Mouse (Mus musculus) mouse trophoblast stem cell (cell line): ENCODE data around the gene Cd47.

Experiments used
- in situ Hi-C, 2 experiments: fragments of 300-500 bp; cut with MseI, MboI; formaldehyde crosslinking; loops; 2 replicates in 1 of 2; 3 replicates in 1 of 2; pipeline ENCODE4 v1.15.1; 2025

Gene Cd47

DNA sequence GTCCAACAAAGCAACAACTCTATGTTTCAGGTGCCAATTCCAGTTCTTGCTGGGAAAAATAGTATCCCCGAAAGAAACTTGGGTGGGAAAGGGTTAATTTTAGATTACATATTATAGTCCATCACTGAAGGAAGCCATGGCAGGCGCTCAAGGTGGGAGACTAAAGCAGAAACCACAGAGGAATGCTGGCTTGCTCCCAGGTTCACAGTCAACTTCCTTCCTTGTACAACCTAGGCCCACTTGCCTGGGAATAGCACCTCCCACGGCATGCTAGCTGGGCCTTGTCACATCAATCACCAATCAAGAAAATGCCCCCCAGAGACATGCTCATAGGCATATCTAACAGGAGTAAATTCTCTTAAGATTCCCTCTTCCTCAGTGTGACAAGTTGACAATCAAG is 32.0 kb downstream of the Cd47 start:
- in situ Hi-C loops, result no loop called here

DNA sequence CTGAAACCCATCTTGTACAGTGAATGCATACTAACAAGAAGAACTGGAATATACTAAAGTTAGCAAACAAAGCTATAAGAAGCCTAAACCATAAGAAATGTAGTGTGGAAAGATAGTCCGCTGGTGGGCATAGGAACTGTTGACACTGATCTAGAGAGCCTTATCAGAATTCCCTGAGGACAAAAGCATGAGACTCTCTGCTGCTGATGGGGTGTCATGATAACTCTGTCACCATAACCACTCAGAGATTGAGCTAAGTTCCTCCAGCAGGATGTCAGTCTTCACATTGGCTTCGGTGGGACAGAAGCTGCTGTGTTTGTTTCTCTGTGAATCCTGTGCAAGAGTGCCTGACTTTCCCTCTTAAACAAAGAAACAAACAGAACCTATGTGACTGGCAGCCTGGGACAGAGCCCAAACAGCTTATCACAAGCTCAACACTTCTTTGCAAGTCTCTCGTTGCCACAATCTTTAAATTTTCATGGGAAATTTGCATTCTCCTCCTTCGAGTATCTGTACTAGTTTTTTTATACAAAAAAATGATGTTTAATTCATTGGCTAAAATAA is 33.9 kb downstream of the Cd47 start:
- in situ Hi-C loops, result no loop called here

DNA sequence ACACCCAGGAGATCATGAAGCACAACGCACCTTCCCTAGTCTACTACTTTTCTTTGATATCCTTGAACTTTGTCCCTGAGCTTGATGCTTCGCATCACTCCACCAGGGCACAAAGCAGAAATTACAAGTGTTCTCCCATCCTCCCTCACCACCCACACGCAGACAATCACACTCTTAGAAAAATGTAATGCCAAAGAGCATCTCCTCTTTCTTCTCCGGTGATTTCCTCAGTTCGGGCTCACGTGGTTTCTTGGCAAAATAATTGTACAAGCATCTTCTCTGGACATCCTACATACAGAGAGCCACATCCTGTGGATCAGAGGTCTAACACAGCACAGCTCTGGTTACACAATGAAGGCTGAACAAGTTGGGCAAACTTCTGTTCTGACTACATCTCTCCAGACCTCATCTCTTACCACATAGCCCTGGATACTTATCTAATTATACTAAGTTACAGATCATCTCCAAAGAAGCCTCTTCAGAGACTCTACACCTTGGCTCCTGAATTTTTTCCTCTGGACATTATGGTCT is 36.4 kb downstream of the Cd47 start:
- in situ Hi-C loops, result no loop called here

DNA sequence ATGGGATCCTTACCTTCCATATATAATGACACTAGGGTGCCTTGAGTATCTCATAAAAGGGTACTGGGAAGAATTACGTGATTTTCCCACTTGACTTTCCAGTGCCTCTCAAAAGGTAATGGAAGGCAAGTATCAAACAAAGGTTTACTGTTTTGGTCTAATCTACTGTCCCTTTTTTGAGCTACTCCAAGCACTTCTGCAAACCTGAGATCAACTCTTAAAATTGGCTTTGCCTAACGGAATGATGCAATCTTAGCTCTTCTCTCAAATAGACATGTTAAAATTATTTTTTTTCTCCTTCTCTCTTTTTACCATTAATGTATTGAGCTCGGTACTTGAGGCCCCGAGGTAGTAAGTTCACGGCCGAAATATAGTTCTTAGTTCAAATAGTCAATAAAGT is 38.6 kb downstream of the Cd47 start:
- in situ Hi-C loops, result no loop called here

DNA sequence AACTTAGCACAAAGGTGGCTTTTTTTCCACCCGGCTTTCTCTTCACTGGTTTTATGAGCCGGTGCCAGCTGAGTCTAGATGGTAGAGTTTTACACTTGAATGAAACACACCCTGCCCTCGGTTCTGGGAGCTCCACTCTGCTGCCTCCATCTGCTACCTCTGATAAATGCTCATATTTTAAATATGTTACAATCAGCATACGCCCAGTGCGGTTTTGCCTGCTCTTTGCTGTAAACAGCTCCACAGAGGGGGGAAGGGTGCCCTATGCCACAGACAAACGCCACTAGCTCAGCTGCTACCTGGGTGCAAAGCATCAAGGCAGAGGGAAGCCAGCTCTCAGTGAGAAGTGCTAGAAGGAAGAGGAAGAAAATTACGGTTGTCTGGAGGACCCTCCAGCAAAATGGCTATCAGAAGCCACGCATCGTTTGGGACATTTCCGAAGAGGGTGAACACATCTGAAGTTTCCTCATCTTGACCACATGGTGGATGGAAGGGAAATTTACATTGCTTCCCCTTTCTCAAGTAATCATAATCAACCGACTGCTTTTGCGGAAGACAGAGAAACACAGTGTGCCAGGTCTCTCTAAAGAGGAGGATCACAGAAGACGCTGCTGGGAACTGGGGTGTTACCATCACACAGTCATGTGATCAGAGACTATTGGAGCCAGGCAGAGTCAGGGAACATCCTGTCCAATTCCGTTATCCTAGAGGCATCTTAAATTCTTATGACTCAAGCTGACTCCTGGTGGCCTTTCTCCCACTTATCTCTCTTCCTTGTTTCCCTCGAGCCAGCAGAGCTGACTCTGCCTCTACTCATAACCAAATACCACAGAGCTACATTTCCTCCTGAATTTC is 39.6 kb downstream of the Cd47 start:
- in situ Hi-C loops, result no loop called here

DNA sequence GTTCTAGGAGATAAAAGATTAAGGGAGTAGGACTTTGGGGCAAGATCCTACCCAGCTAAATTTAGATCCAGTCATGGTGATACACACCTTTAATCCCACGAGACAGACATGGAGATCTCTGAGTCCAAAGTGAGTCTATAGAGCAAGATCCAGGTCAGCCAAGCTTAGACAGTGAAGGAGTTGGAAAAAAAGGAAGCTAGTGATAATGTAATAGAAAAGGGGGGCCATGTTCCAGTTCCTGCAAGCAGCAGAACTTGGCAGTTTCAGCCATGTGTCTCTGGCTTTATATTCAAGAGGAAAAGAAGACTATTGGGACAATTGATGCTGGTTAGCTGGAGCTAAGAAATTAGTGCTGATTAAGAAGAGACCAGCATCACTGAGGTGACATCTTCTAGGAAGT is 43.4 kb downstream of the Cd47 start:
- in situ Hi-C loops, result no loop called here

DNA sequence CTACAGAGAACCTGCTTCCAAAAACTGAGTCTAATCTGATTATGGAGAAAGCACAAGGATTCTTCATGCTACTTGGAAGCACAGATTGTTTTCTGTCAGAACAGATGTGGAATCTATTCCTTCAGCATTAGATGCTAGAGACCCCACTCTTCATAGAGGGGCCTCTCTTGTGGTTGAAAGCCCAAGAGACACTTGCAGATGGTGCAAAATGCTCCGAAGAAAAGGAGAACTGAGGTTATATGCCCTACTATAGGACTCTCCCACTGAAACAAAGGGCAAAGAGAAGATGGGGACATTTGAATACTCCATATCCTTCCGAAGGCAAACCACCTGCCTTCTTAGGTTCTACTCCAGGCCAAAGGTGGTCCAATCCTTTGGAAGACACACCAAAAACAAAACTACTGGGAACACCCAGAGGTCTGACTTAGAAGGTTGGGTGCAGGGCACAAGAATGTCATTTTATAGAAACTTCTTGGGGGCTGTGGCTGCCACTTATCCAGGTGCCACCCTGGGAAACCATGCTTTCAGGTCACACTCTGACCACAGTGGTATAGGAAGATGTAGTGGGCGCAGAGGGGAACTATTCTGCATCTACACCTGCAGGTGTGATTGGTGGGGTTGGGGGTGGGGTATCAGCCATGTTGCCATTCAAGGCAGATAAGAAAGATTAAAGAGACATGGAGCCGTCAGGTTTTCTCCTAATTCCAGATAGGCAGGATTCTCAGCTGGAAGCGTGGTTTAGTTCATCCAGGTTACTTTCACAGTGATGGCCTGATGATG is 47.1 kb downstream of the Cd47 start:
- in situ Hi-C loops, result no loop called here

DNA sequence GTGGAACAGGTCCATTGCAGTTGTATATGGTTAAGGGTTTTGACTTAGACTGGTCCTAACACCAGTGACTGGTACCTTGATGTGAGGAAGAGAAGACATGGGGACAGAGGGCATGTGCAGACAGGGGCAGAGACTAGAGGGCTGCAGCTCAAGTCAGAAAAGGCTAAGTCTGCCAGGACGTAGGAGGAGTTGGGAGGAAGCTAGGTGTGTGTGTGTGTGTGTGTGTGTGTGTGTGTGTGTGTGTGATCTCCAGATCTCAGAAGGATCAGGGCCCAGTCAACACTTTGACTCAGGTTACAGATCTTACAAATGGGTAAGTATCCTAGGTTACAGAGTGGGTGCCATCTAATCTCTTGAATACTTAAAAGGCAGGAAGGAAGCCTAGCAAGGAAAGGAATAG is 48.3 kb downstream of the Cd47 start:
- in situ Hi-C loops, result no loop called here

DNA sequence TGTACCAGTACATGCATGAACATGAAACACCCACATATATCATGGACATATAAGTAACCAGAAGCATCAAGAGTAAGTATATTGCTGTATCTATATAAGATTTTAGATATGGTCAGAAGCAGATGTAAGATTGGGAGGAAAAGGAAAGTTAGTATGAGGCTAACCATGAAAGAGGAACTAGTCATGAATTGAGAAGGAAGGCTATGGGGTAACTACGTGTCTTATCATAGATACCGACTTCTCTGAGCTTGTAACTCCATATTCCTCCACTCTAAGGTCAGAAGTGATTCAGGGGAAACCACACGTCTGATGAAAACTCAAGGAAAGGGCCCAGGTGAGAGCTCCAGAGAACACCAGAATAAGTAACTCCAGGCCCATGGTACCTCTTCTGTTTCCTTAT is 52.6 kb downstream of the Cd47 start:
- in situ Hi-C loops, result no loop called here

DNA sequence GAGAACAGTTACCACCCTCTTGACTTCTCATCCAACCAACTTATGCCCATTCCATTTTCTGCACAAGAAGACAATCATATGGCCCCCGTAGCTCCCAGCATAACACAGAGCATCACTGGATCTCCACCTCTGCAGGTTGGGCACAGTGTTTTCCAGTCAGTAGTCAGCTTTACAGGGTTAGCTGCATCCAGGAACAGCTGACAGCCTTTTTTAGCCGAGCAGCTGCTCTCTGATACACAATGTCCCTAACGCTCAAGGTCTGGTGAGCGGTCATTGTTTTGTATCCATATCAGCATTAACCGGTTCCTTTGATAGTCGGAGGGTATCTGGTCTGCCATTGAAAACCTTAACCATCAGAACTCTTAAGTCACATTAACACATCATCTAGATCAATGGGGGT is 53.3 kb downstream of the Cd47 start:
- in situ Hi-C loops, result no loop called here

DNA sequence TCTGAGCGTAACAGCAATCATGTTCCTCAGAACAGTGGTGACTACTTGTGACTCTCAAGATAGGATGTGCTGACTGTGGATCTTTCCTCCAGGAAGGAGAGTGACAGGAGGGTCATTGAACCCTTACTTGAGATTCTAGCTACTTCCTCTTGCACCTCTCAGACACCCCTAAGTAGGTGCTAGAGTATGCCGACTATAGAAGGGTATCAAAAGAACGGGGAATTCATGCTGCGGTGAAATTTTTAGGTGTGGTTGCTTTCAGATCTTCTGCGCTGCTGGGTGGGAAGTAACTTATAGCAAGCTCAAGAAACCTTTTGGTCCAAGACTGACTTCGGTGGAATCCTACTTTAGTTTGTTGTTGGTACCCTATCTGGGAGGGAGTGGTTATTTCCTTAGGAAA is 53.9 kb downstream of the Cd47 start:
- in situ Hi-C loops, result no loop called here

DNA sequence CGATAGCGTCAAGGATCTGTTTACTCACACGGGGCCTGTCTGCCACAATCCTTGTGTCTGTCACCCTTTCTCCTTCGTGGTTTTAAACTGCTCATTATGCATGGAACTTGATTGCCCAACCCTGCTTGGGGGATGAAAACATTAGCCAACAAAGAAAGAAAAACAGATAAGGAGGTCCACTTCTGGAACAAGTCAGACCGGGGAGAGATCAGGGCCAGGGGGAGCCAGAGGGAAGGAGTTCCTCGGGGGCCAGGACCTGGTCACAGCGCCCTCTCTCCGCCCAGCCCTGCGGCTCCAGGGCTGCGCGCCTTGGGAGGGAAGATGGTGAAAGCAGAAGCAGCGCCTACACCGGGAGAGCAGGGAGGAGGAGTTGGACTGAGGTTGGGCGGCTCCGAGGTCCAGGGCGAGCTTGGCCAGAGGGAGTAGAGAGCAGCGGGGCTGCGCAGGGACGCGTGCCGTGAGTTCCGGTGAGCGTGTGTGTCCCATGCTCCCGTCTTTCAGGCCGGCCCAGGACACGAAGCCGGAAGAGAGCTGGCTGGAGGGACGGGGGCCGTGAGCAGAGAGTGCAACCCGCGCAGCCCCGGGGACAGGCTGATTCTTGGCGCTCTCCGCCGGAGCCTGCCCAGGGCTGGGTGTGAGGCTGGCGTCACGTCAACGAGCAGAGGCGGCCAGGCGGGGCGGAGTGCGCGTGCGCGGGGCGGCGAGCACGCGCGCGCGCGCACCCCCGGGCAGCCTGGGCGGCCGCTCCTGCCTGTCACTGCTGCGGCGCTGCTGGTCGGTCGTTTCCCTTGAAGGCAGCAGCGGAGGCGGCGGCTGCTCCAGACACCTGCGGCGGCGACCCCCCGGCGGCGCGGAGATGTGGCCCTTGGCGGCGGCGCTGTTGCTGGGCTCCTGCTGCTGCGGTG is 54.9 kb downstream of the Cd47 start:
- in situ Hi-C loops, result no loop called here

DNA sequence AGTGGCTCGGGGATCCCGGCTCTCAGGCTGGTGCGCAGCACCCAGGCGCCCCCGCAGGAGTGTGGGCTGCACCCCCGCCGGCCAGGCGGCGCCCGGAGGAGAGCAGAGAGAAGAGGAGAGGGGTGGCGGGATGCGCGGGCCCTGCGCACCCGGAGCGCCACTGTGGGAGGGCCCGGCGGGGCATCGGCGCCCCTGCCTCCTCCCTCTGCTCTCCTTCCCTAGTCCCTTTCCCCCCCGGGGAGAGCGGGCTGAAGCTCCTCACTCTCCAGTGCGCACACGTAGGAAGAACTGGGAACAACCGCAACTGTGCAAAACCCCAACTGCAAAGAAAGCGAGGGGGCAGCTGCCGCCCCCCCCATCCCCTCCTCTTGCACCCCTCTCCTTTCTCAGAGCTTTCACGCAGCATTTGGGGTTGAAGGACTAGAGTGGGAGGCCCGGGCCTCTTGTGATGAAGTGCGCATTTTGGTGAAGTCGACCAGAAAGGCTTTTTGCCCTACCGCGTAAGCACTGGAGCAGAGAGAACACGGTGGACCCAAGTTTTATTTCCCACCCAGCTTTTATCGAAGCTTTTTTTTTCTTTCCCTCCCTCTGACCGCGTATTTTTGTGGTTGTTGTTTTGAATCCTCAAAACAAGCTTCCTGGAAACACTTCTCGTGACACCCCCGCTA is 55.6 kb downstream of the Cd47 start:
- in situ Hi-C loops, result no loop called here

DNA sequence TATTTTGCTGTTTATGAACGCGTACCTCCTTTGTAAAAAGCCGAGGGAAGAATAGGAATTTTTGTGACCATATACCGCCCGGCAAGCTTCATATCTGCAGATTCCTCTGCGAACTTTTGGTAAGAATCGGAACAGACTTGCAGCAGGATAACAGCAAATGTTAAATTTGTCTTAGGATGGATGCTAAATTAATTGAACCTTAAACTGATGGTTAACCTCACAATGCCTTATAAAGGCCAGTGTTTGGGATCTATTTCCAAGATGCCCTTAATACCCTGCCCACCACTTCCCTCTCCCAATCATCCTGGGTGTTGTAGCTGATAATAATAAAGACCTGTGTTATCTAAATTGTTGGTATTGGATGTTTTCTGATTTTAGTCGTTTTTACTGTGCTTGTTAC is 56.3 kb downstream of the Cd47 start:
- in situ Hi-C loops, result no loop called here

DNA sequence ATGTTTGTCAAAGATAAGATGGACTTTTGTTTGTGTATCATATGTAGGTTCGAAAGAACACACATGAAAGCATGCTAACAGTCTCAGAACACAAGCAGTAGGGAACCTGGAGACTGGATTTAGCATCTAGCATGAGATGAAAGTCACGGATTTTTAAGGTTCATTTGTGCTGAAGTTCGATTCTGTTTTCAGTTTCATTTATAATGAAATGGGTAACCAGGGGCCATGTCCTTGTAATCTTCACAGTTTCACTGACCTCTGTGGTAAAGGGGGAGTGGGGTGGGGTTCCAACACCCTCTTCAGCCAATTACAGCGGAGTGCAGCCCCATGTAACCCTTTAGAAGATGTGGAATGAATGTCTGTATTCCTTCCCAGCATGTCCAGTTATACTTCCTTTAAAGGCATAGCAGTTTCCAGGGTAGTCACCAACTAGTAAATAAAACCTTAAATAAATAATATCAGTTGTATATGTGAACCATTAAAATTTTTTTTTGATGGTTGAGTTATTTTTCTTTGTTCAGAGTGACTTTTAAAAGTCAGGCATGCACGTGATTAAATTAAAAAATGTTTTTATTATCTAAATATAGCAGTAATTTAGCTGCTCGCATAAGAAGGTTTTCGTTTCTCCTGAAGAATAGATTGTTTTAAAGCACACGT is 57.3 kb downstream of the Cd47 start:
- in situ Hi-C loops, result no loop called here

DNA sequence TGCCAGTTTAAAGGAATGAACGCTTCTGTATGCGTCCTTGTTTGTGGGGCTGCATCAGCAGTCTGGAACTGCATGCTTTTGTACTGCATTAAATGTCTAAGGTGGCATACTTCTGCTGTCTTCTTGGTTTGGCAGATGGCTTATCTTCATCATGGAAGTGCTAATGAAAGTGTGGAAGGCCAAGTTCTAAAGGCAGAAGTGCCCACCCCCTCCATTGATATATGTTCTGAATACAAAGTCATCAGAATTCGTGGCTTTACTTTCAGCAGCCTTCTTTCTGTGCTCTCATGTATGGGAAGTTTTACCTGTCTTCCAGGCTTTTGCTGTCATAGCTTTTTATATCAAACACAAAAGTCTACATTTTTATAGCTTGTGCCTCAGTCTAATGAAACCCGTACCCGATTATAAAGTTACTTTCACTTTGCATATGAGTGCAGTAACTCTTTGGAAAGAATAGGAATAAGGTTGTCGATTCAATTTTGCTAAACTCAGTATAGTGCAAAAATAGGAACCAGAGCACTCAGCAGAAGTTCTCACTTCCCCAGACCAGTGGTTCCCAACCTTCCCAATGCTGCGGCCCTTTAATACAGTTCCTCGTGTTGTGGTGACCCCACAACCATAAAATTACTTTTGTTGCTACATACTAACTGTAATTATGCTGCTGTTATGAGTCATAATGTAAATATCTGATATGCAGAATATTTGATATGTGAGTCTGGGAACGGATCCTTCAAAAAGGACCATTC is 58.0 kb downstream of the Cd47 start:
- in situ Hi-C loops, result no loop called here

DNA sequence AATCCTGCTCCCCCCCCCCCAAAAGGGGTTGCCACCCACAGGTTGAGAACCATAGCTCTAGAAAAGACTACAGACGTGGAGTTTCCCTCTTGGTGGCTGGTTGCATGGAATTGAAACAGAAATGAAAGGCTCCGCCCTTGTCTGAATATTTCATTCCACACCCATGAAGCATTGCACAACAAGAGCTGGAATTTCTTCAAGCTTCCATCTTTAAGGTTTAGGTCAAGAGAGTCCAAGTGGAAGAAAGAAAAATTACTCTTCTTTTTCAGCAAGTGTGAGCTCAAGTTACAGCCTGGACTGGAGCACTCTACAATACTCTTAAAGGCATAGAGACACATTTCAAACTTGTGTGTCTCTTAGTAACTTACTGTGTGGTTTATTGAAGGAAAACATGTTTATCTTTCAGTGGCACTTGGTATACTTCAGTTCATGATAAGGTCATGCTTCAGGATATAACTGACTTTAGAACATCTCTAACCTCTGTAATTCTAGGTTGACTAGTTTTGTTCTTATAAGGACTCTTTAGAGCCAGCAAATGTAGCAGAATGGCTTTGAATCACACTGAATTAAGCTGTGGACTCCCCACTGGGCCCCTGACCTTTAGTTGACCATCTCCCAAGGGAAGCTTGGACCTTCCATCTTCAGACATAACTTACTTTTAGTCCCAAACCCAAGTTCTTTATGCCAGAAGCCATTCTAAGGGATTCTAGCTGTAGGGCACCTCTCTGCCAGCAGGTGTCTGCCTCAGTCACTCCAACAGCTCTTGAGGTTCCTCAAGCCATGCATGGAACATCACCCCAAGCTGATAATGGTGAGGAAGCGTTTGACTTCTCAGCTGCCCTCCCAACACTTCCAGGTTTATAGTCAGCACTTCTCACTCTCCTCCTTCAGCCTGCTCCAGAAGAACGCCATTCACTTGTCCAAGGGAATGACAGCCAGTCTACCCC is 58.8 kb downstream of the Cd47 start:
- in situ Hi-C loops, result no loop called here

DNA sequence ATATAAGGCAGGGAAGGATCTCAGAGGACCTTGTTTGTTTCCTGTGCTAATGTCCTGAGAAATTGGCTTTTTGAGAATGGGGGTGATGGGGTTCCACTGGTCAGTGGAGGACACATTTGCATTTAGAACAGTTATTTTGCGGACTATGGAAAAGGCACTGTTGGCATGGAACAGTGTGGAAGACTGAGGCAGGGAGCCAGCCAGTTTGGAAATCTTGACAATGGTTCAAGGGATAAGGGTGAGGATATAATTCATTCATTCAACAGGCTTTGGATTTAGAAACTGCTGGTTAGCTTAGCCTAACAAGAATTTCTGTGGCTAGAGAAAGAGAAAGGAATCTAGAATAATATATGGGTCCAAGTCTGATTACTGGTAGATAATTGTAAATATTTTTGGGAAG is 61.7 kb downstream of the Cd47 start:
- in situ Hi-C loops, result no loop called here

DNA sequence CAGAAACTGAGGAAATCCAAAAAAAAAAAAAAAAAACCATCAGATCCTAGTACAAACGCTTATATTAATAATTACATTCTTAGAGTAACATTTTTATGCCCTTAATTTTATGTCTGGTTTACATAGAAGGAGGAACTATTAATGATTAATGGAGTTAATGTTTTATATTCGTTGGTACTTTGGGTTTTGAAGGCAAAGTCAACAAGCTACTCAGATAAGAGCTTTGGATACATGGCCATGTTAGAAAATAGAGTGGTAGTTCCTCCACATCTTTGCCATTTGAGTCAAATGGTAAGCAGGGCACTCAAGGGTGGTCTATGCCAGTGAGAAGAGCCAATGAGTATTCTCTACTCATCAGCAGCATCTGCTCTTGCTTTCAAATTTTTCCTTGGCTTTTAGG is 66.3 kb downstream of the Cd47 start:
- in situ Hi-C loops, result no loop called here
